Mouse (Mus musculus): Measurements from ENCODE around the gene Pde2a.

GRCm38 (mm10) chr7:101550686-101551485 lies 129.4 kb downstream of the Pde2a start:
- TF ChIP-seq CTCF (IDR thresholded peaks at IDR 0.05) (no peak), POLR2A (IDR thresholded peaks at IDR 0.05; ENCODE audit: insufficient read depth, low read depth, low read length) (no peak)
